Mouse (Mus musculus) kidney, embryonic 14.5 days (tissue): ENCODE data around the gene Nabp2. TPM values are rescaled to one million over a fixed set of nuclear protein-coding genes. Genes with fewer than 3 reads are reported as not detected.

Experiments
- ATAC-seq: fragments of 200-750 bp; cut with Nextera tagmentation; 2 replicates; pipeline ENCODE4 v1.8.0; 2017; ENCODE audit warnings: moderate number of reproducible peaks, mild to moderate bottlenecking, moderate TSS enrichment, moderate library complexity; ENCODE audit not compliant: low FRiP score, low TSS enrichment
- H3K27ac ChIP-seq: fragments of 300-500 bp; sonication (generic); 2 replicates; pipeline ENCODE4 v1.5.1; 2014; ENCODE audit warnings: low read depth, mild to moderate bottlenecking, low read length, moderate library complexity, mixed read lengths
- H3K27me3 ChIP-seq: fragments of 300-500 bp; sonication (generic); 2 replicates; pipeline ENCODE4 v1.6.1; 2014; ENCODE audit warnings: mild to moderate bottlenecking, low read length; ENCODE audit not compliant: control insufficient read depth, insufficient read depth
- H3K36me3 ChIP-seq: fragments of 300-500 bp; sonication (generic); 2 replicates; pipeline ENCODE4 v1.6.1; 2014; ENCODE audit warnings: low read length, mixed read lengths; ENCODE audit not compliant: control insufficient read depth, insufficient read depth
- H3K4me1 ChIP-seq: fragments of 300-500 bp; sonication (generic); 2 replicates; pipeline ENCODE4 v1.6.1; 2014; ENCODE audit warnings: low read length, mixed read lengths; ENCODE audit not compliant: control insufficient read depth, insufficient read depth
- H3K4me2 ChIP-seq: fragments of 300-500 bp; sonication (generic); replicated peaks from 2 replicates; pipeline ENCODE4 v1.6.1; 2014; ENCODE audit warnings: low read depth, mild to moderate bottlenecking, low read length
- H3K4me3 ChIP-seq: fragments of 300-500 bp; sonication (generic); 2 replicates; pipeline ENCODE4 v1.5.1; 2014; ENCODE audit warnings: mild to moderate bottlenecking, low read length
- H3K9ac ChIP-seq: fragments of 300-500 bp; sonication (generic); 2 replicates; pipeline ENCODE4 v1.6.1; 2014; ENCODE audit warnings: low read depth, mild to moderate bottlenecking, low read length, moderate library complexity
- H3K9me3 ChIP-seq: fragments of 300-500 bp; sonication (generic); 2 replicates; pipeline ENCODE4 v1.6.1; 2016; ENCODE audit warnings: low read length; ENCODE audit not compliant: control insufficient read depth
- WGBS: fragments of 180-500 bp; shearing (Covaris S2); extraction: QIAGEN DNeasy Blood & Tissue Kit; methylation state at CpG from one replicate; pipeline ENCODE4 v1.1.7; 2014; 5-methylcytosine and 5-hydroxymethylcytosine counted together
- microRNA-seq: library from miRNA; unstranded; fragments of <30 nt; microRNA quantifications from one replicate; pipeline ENCODE4, GENCODE M21; 2016
- polyA plus RNA-seq: library from polyadenylated mRNA; unstranded; fragments of >200 nt; fragmentation: Nextera tagmentation; extraction: Ambion mirVana; gene quantifications from 2 replicates; pipeline ENCODE4 v1.2.1, GENCODE M21; 2014

The Nabp2 gene
- polyA plus RNA-seq, 1 experiment from 2014 or later: 103 TPM

DNA sequence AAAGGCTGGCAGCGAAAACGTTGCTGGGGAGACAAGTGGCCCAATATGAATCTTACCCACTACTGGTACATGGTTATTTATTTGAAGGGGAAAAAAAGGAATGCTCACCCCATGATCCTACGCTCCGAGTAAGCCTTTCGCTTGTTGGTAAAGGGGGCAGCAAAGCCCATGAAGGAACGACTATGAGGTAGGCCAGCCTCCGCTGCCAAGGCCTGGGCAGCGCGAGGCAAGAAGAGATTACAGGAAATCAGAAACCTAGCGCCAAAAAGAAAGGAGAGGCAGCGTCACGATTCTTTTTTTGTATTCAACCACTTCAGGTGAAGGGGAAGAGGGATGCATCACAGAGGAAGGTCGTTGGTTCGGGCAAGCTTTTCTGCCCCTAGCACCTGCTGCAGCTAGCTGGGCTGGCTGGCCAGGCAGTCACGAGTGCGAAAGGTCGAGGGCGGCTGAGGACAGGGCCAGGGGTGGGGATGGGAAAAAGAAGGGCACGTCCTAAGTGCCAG, 43.3 kb downstream of the Nabp2 start:
- H3K27me3 ChIP-seq: no peaks in the 10 kb centered on the region
- 13% methylated on average over 19 of the region's 19 CpGs for WGBS
- ATAC-seq: no peak

DNA sequence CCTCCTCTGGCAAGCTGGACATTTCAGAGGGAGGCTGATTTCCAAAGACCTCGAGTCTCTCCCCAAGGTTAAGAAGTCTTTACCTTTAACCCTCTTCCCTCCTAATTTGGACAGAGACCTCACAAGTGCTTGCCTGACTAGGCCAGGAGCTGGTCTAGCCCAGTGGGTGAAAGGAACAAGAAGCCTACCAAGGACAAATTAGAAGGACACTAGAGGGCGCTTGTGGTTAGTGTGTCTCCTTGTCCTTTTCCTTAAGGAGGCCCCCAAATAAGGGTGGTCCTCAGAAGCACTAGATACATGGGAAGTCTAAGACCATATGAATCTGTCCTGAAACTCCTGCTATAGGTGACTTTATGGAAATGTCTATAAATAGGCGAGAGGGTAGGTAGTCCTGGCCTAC, 48.7 kb downstream of the Nabp2 start:
- 45% methylated on average over 3 of the region's 3 CpGs for WGBS
- Histone ChIP-seq H3K4me2 (no peak overlapping the region), H3K4me1 (peaks cover under 1% of the 10 kb centered on the region; the same call in 1 of the 2 replicates), H3K9ac (no peak overlapping the region), H3K9me3 (no peaks in the 10 kb centered on the region), H3K27ac (no peak overlapping the region), H3K27me3 (no peaks in the 10 kb centered on the region), H3K4me3 (no peak overlapping the region), H3K36me3 (peaks cover 65% of the 10 kb centered on the region)
- ATAC-seq: peak; percentile 34; the same call in 1 of the 2 replicates

More for the DNA sequence above, 43.3 kb downstream of the Nabp2 start:
- Histone ChIP-seq H3K27ac (peak overlapping the region; percentile 90; the same call in 1 of the 2 replicates), H3K36me3 (peaks cover 13% of the 10 kb centered on the region), H3K9ac (peak overlapping the region; percentile 73), H3K4me1 (peaks cover 7% of the 10 kb centered on the region), H3K9me3 (no peaks in the 10 kb centered on the region), H3K4me3 (peak overlapping the region; percentile 70), H3K4me2 (peak overlapping the region; percentile 86)

DNA sequence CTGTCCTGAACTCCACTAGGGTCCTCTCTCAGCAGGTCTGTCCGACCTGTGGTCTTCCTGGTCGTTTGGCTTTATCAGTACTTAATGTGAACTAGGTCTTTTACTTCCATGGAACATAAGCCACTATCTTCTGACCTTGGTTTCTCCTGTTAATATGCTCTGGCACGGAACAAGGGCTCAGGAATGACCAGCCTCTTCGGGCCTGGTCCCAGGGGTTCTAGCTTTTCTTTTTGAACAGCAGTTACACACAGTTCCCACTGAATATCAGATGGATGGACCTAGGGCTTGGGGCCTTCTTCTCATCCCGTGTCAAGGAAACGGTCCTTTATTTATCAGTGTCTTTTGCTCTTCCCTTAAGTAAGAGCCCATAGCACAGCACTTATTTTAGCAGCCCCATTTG, 49.5 kb downstream of the Nabp2 start:
- ATAC-seq: no peak
- Histone ChIP-seq H3K27me3 (no peaks in the 10 kb centered on the region), H3K4me1 (no peaks in the 10 kb centered on the region), H3K9ac (no peak overlapping the region), H3K9me3 (no peaks in the 10 kb centered on the region), H3K36me3 (peaks cover 70% of the 10 kb centered on the region), H3K4me3 (no peak overlapping the region), H3K27ac (no peak overlapping the region), H3K4me2 (no peak overlapping the region)
- WGBS: 89% methylated on average over 6 of the region's 6 CpGs

DNA sequence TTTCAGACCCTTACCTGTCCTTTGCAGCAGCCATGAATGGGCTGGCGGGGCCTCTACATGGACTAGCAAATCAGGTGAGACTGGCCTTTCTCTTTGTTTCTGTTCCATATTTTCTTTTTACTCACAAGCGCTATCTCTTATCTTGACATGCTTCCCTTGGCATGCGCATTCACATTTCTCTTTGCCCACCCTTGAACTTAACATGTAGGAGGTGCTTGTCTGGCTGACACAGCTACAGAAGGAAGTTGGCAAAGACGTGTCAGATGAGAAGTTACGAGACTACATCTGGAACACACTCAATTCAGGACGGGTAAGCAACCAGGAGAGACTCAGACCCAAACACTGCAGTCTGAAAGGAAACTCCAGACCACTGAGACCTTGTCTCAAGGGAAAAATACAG, 52.1 kb downstream of the Nabp2 start:
- no peaks in the 10 kb centered on the region for H3K27me3 ChIP-seq
- no peak overlapping the region for H3K4me3 ChIP-seq
- WGBS: 88% methylated on average over 6 of the region's 6 CpGs
- no peak for ATAC-seq
- no peak overlapping the region for H3K4me2 ChIP-seq
- H3K4me1 ChIP-seq: no peaks in the 10 kb centered on the region
- no peak overlapping the region for H3K9ac ChIP-seq
- H3K27ac ChIP-seq: no peak overlapping the region
- H3K36me3 ChIP-seq: peaks cover 82% of the 10 kb centered on the region
- no peaks in the 10 kb centered on the region for H3K9me3 ChIP-seq

DNA sequence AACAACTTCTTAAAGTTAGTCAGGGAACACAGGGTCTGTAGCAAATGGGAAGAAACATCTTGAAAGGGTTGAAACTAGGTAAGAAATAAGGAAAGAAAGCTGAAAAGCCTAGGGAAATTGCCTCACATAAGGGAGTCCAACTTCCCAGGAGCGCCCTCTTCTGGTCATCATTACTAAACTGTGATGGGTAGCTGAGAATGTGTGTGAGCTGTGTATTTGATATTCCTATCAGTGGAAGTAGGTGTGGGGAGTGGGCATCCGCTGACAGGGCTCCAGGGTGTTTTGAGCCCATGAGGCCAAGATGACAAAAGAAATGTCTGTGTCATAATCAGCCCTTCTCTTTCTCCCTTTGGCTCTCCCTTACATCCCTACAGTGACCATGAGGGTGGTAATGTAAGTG, 52.5 kb downstream of the Nabp2 start:
- no peaks in the 10 kb centered on the region for H3K27me3 ChIP-seq
- H3K9ac ChIP-seq: no peak overlapping the region
- no peak overlapping the region for H3K4me2 ChIP-seq
- 51% methylated on average over 2 of the region's 2 CpGs for whole genome bisulfite sequencing
- no peak overlapping the region for H3K4me3 ChIP-seq
- no peaks in the 10 kb centered on the region for H3K4me1 ChIP-seq
- H3K36me3 ChIP-seq: peaks cover 84% of the 10 kb centered on the region
- H3K9me3 ChIP-seq: no peaks in the 10 kb centered on the region
- H3K27ac ChIP-seq: no peak overlapping the region
- ATAC-seq: no peak

Small RNA genes lying within 50 kb of the gene (microRNA-seq; reads per million reads assigned to microRNA genes)
- gene Gm25361 (not detected), gene Gm26308 (not detected), gene Mir6914 (not detected), gene Mir6915 (1.7 reads per million), gene Mir8105 (not detected)

Other genes starting within 250 kb of the Nabp2 start
- gene Rbms2, start 231.2 kb downstream of the Nabp2 start, polyA plus RNA-seq: 35.6 and 36.0 TPM in 2 replicates
- 0.89 and 1.1 TPM in 2 replicates for gene Gls2, start 217.0 kb downstream of the Nabp2 start, polyA plus RNA-seq
- gene Spryd4, start 199.7 kb downstream of the Nabp2 start, polyA plus RNA-seq: 31.1 and 34.8 TPM in 2 replicates
- not detected in 2 replicates for gene Mip, start 185.7 kb downstream of the Nabp2 start, polyA plus RNA-seq
- gene Timeless, start 179.4 kb downstream of the Nabp2 start, polyA plus RNA-seq: 47.8 and 68.2 TPM in 2 replicates
- gene Apon, start 157.4 kb downstream of the Nabp2 start, polyA plus RNA-seq: 0.29 and 0.70 TPM in 2 replicates
- gene Apof, start 142.8 kb downstream of the Nabp2 start, polyA plus RNA-seq: not detected in 2 replicates
- 8.4 and 11.8 TPM in 2 replicates for gene Stat2, start 140.9 kb downstream of the Nabp2 start, polyA plus RNA-seq
- gene Il23a, start 112.7 kb downstream of the Nabp2 start, polyA plus RNA-seq: 0.24 and 0.29 TPM in 2 replicates
- 32.6 and 44.0 TPM in 2 replicates for gene Pan2, start 108.2 kb downstream of the Nabp2 start, polyA plus RNA-seq
- gene Cnpy2, start 89.0 kb downstream of the Nabp2 start, polyA plus RNA-seq: 347 and 389 TPM in 2 replicates
- gene Cs, start 73.8 kb downstream of the Nabp2 start, polyA plus RNA-seq: 135 and 225 TPM in 2 replicates
- gene Coq10a, start 42.5 kb downstream of the Nabp2 start, polyA plus RNA-seq: 15.5 and 18.6 TPM in 2 replicates
- 12.7 and 19.3 TPM in 2 replicates for gene Ankrd52, start 34.4 kb downstream of the Nabp2 start, polyA plus RNA-seq
- gene Slc39a5, start 10.3 kb downstream of the Nabp2 start, polyA plus RNA-seq: 15.1 and 22.6 TPM in 2 replicates
- gene Rnf41, start 165 bp upstream of the Nabp2 start, polyA plus RNA-seq: 35.6 and 36.4 TPM in 2 replicates
- 64.8 and 96.7 TPM in 2 replicates for gene Smarcc2, start 47.8 kb upstream of the Nabp2 start, polyA plus RNA-seq
- gene Myl6, start 82.7 kb upstream of the Nabp2 start, polyA plus RNA-seq: 921 and 980 TPM in 2 replicates
- 3.2 and 3.5 TPM in 2 replicates for gene Myl6b, start 87.2 kb upstream of the Nabp2 start, polyA plus RNA-seq
- gene Esyt1, start 114.4 kb upstream of the Nabp2 start, polyA plus RNA-seq: 9.9 and 16.1 TPM in 2 replicates
- gene Zc3h10, start 136.3 kb upstream of the Nabp2 start, polyA plus RNA-seq: 11.3 and 13.5 TPM in 2 replicates
- gene Rpl41, start 137.8 kb upstream of the Nabp2 start, polyA plus RNA-seq: 4,683 and 5,796 TPM in 2 replicates
- 237 and 254 TPM in 2 replicates for gene Pa2g4, start 154.5 kb upstream of the Nabp2 start, polyA plus RNA-seq
- 5.1 and 11.8 TPM in 2 replicates for gene Erbb3, start 178.2 kb upstream of the Nabp2 start, polyA plus RNA-seq
- gene Rps26, start 215.3 kb upstream of the Nabp2 start, polyA plus RNA-seq: 1,019 and 1,352 TPM in 2 replicates
- 1.8 and 2.8 TPM in 2 replicates for gene Ikzf4, start 234.5 kb upstream of the Nabp2 start, polyA plus RNA-seq